Mouse (Mus musculus) adrenal gland, postnatal 0 days (tissue): ENCODE results near the gene Lmf1. TPM values are rescaled to one million over a fixed set of nuclear protein-coding genes. Genes with fewer than 3 reads are reported as not detected.

ENCODE experiments used
- polyA plus RNA-seq: library from polyadenylated mRNA; unstranded; fragments of >200 nt; fragmentation: Nextera tagmentation; extraction: Ambion mirVana; gene quantifications from 2 replicates; pipeline ENCODE4 v1.2.1, GENCODE M21; 2015

Lmf1 gene
- polyA plus RNA-seq: 16.2 and 32.9 TPM in 2 replicates

DNA sequence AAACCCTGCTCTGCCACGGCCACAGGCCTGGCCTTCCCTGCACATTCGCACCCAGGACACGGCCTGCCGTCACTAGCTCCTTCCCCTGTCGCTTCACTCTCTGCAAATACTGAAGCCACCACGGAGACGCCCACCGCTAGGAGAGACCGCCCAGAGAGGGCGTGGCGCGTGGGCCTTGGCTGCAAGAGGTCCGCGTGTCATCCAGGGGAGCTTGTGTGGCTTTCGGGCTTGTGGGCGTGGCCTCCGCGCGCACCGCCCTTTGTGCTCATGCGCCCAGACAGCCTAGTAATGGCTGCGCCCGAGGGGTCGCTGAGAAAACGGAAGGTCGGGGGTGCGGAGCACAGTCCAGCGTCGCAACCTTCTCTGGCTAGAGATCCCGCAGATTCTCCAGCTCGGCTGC is at the start of gene Lmf1:
Gene Lmf1, plus strand, starts transcription at position 166 of the 400 bp plus-strand sequence.

DNA sequence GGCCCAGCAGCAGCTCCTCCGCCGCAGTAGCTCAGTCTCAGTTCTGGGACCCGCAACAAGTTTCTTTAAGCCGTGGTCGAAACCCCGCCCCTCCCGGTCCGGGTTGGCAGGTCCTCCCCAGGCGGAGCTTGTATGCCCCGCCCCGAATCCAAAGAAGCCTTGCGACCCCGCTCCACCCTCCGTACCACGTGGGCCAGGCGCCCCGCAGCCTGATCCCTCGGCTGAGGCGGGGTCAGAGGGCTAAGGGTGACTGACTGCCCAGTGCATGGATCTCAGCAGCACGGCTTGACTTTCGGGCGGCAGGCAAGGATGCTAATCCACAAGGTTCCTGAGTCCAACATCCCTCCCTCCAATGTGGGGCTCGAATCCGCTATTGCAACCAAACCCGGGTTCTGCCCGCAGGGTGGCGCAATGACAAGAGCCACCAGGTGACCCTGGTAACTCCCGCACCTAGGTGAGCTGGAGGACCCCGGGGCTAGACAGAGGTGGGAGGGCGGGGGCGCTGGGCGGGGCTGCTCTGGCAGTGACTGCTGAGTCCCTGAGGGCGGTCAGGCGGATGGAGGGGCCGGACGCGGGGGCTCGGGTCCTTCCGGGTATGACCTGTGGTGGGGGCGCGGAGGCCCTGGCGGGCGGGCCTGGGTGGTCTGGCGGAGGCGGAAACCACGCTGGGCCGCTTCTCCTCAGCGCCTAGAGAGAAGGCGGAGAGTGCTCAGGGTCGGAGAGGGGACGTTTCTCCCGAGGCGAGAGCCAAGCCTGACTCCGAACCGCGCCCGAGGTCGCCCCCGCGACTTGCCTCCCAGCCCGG is 8.0 kb upstream of the Lmf1 start, which contains the start of gene Sox8:
Gene Sox8, minus strand, starts transcription at position 39 of the 805 bp plus-strand sequence.

Other genes with a start within 250 kb of the Lmf1 start
- 1.0 and 2.1 TPM in 2 replicates for gene Tpsab1, start 233.5 kb upstream of the Lmf1 start, polyA plus RNA-seq
- 45.1 and 65.1 TPM in 2 replicates for gene Tpsb2, start 212.8 kb upstream of the Lmf1 start, polyA plus RNA-seq
- 0.68 and 1.3 TPM in 2 replicates for gene Tpsg1, start 209.8 kb upstream of the Lmf1 start, polyA plus RNA-seq
- gene Cacna1h, start 145.3 kb upstream of the Lmf1 start, polyA plus RNA-seq: 4.6 and 7.3 TPM in 2 replicates
- gene Tekt4, start 124.5 kb upstream of the Lmf1 start, polyA plus RNA-seq: 0.17 and 0.30 TPM in 2 replicates
- 0.11 TPM in 2 replicates for gene Sstr5, start 81.8 kb upstream of the Lmf1 start, polyA plus RNA-seq
- gene Sox8, start 8.4 kb upstream of the Lmf1 start, polyA plus RNA-seq: 2.1 and 2.4 TPM in 2 replicates
- gene Gng13, start 138.1 kb downstream of the Lmf1 start, polyA plus RNA-seq: 5.1 and 5.4 TPM in 2 replicates
- 4.2 and 6.3 TPM in 2 replicates for gene Chtf18, start 148.3 kb downstream of the Lmf1 start, polyA plus RNA-seq
- 12.5 and 19.9 TPM in 2 replicates for gene Rpusd1, start 148.6 kb downstream of the Lmf1 start, polyA plus RNA-seq
- 0.17 TPM in 1 of 2 replicates, not detected in the other for gene Mslnl, start 157.0 kb downstream of the Lmf1 start, polyA plus RNA-seq
- gene Msln, start 175.3 kb downstream of the Lmf1 start, polyA plus RNA-seq: 58.7 and 63.7 TPM in 2 replicates
- gene Narfl, start 194.7 kb downstream of the Lmf1 start, polyA plus RNA-seq: 21.6 and 30.4 TPM in 2 replicates
- gene Haghl, start 206.6 kb downstream of the Lmf1 start, polyA plus RNA-seq: 56.7 and 71.7 TPM in 2 replicates
- 0.35 and 0.36 TPM in 2 replicates for gene Ccdc78, start 207.5 kb downstream of the Lmf1 start, polyA plus RNA-seq
- gene Fam173a, start 213.8 kb downstream of the Lmf1 start, polyA plus RNA-seq: 146 and 178 TPM in 2 replicates
- gene AC134908.4, start 216.6 kb downstream of the Lmf1 start, polyA plus RNA-seq: 0.39 TPM in 1 of 2 replicates, not detected in the other
- gene Metrn, start 218.1 kb downstream of the Lmf1 start, polyA plus RNA-seq: 63.7 and 96.9 TPM in 2 replicates
- gene Fbxl16, start 230.0 kb downstream of the Lmf1 start, polyA plus RNA-seq: 12.1 and 14.1 TPM in 2 replicates
- gene Wdr24, start 244.5 kb downstream of the Lmf1 start, polyA plus RNA-seq: 10.9 and 18.4 TPM in 2 replicates
- 28.9 and 42.7 TPM in 2 replicates for gene Jmjd8, start 249.8 kb downstream of the Lmf1 start, polyA plus RNA-seq